22 mouse cellular contexts compared by ENCODE assay signal in genomic region chr6:90871581-90871980, GRCm38 (mm10).
DNase-seq lines count a peak whose midpoint lies in the region; TF ChIP-seq lines count a peak whose summit lies in the region.
"Had no signal": no experiment of that assay in that cellular context is flagged by ENCODE, and none has a peak within 500 bp of the region (broad histone marks: within the 10 kb centered on the region; RNA-seq: fewer than 3 reads in every experiment).

No protein-coding gene starts in this region.

- peak overlapping the region; percentile 61 for H3K27ac ChIP-seq in layer of hippocampus, adult 2 months
- H3K27ac ChIP-seq: embryonic facial prominence, embryonic 13.5 days; forebrain, embryonic 15.5 days; heart, embryonic 15.5 days; hindbrain, postnatal 0 days; liver, embryonic 15.5 days; macrophage; neural tube, embryonic 12.5 days had no signal

- 0 out of 2 replicates have a peak, but pooled peaks have one; percentile 7 for TF ChIP-seq CTCF in layer of hippocampus, adult 2 months (conservative IDR thresholded peaks at IDR 0.05)

- peak in 1 of 2 experiments; percentile 73 for DNase-seq in layer of hippocampus, adult 2 months (ENCODE audit: low spot score in 2 of 2)
- DNase-seq in layer of hippocampus, adult 9-10 months (ENCODE audit: low spot score), result no peak
- peak; percentile 58 to 73 for DNase-seq in frontal cortex, adult 2 months (ENCODE audit: extremely low spot score in 1 of 2, low spot score in 1 of 2)
- peak; percentile 18 to 37 for DNase-seq in layer of hippocampus, postnatal 36 days
- peak; percentile 72 for DNase-seq in right cerebral cortex, postnatal 25 days
- no peak for DNase-seq in B cell, adult 2 months
- DNase-seq in adrenal gland, adult 18-20 months (ENCODE audit: low spot score in 2 of 2), result no peak
- DNase-seq: adrenal gland, adult 8-10 months; cerebellum, adult 11 months; cerebellum, postnatal 10 days; gastrocnemius, postnatal 10 days; heart, adult 18-20 months; kidney, adult 18-20 months; kidney, postnatal 10 days; thymus, postnatal 25 days had no signal

- H3K4me3 ChIP-seq in layer of hippocampus, adult 2 months, result no peak overlapping the region
- H3K4me3 ChIP-seq: embryonic facial prominence, embryonic 13.5 days; forebrain, embryonic 15.5 days; heart, embryonic 15.5 days; liver, embryonic 15.5 days; neural tube, embryonic 12.5 days had no signal

Comparison
In these comparisons a context has a peak if more than half of its experiments do, and no peak if none do; other contexts are left out.
1. DNase-seq: peak in frontal cortex, adult 2 months (2 of 2), layer of hippocampus, postnatal 36 days (2 of 2) and right cerebral cortex, postnatal 25 days (single experiment); none in layer of hippocampus, adult 9-10 months (single experiment), B cell, adult 2 months (0 of 2) and adrenal gland, adult 18-20 months (0 of 2).